Mouse (Mus musculus) G1E (cell line): ENCODE data around the gene Pcx. TPM values are rescaled to one million over a fixed set of nuclear protein-coding genes. Genes with fewer than 3 reads are reported as not detected.

Experiments used
- ATAC-seq: 2 replicates; pipeline ENCODE4 v1.8.0; 2016; ENCODE audit warnings: mild to moderate bottlenecking; ENCODE audit not compliant: insufficient number of reproducible peaks, poor library complexity, low FRiP score, severe bottlenecking; ENCODE audit errors: extremely low read depth
- DNase-seq: peaks from one replicate; pipeline ENCODE4 v3.0.0; 2012; ENCODE audit warnings: low spot score
- H3K27me3 ChIP-seq: 2 replicates; pipeline ENCODE4 v1.6.1; 2012; ENCODE audit warnings: mild to moderate bottlenecking, low read length, inconsistent platforms; ENCODE audit not compliant: insufficient read depth
- H3K36me3 ChIP-seq: replicated peaks from 2 replicates; pipeline ENCODE3; 2012; ENCODE audit warnings: mild to moderate bottlenecking, inconsistent platforms
- H3K4me1 ChIP-seq: 2 replicates; pipeline ENCODE4 v1.6.1; 2012; ENCODE audit warnings: low read depth, low read length, inconsistent platforms, mixed read lengths; ENCODE audit not compliant: insufficient read depth
- H3K4me3 ChIP-seq: 2 replicates; pipeline ENCODE4 v1.5.1; 2012; ENCODE audit warnings: low read depth, mild to moderate bottlenecking, inconsistent platforms, low read length, moderate library complexity, mixed read lengths
- H3K9me3 ChIP-seq: replicated peaks from 2 replicates; pipeline ENCODE4 v1.6.1; 2012; ENCODE audit warnings: inconsistent platforms
- CTCF ChIP-seq: IDR thresholded peaks from 2 replicates; pipeline ENCODE4 v1.5.1; 2012; ENCODE audit warnings: low read depth, low read length, inconsistent platforms, mixed read lengths
- GATA1 ChIP-seq: IDR thresholded peaks from 2 replicates; pipeline ENCODE4 v1.6.1; 2012; ENCODE audit warnings: borderline replicate concordance, low read length, inconsistent platforms, mixed read lengths
- GATA2 ChIP-seq: IDR thresholded peaks from 2 replicates; pipeline ENCODE4 v1.6.1; 2012; ENCODE audit warnings: low read depth, low read length, inconsistent platforms, borderline replicate concordance
- POLR2AphosphoS5 ChIP-seq: IDR thresholded peaks from 2 replicates; pipeline ENCODE4 v1.6.1; 2012; ENCODE audit warnings: low read depth, low read length, inconsistent platforms; ENCODE audit not compliant: insufficient replicate concordance
- TAL1 ChIP-seq: conservative IDR thresholded peaks from 2 replicates; pipeline ENCODE4 v1.6.1; 2012; ENCODE audit warnings: low read depth, low read length, inconsistent platforms, mixed read lengths
- polyA plus RNA-seq: library from polyadenylated mRNA; stranded (reverse); fragments of >175 nt; gene quantifications from 2 replicates; pipeline ENCODE4 v1.2.3, GENCODE M21; 2012
- total RNA-seq, 2 experiments: library from RNA; stranded (forward) in 1 of 2; stranded (reverse) in 1 of 2; fragments of 200-1000 nt in 1 of 2; fragments of >200 nt in 1 of 2; fragmentation: Nextera tagmentation in 1 of 2; gene quantifications; 2 replicates each; pipeline ENCODE4 v1.2.3; 2014 to 2017

Pcx gene
- total and polyA plus RNA-seq, 3 experiments = 2.2 to 26.3 (median 12.9) TPM

- H3K9me3 ChIP-seq = no peaks in the 10 kb centered on the region
- H3K27me3 ChIP-seq = peaks cover 9% of the 10 kb centered on the region; the same call in 1 of the 2 replicates
- H3K4me3 ChIP-seq = no peak overlapping the region
- no peaks in the 10 kb centered on the region for H3K36me3 ChIP-seq
- TF ChIP-seq GATA2 = no peak
- no peak for TF ChIP-seq GATA1
- TF ChIP-seq TAL1 = no peak
- no peak for TF ChIP-seq CTCF
- DNase-seq (no peak), ATAC-seq (no peak)
- H3K4me1 ChIP-seq = peaks cover 50% of the 10 kb centered on the region
Observed at GRCm38 (mm10) chr19:4504830-4505229, 5.4 kb upstream of the Pcx start.

GRCm38 (mm10) chr19:4507746-4508145, 2.5 kb upstream of the Pcx start:
- H3K36me3 ChIP-seq = no peaks in the 10 kb centered on the region
- H3K4me1 ChIP-seq = peaks cover 61% of the 10 kb centered on the region
- no peaks in the 10 kb centered on the region for H3K9me3 ChIP-seq
- no peak overlapping the region for H3K4me3 ChIP-seq
- no peak for ATAC-seq
- no peak for DNase-seq
- no peak for TF ChIP-seq TAL1
- TF ChIP-seq GATA2 = no peak
- H3K27me3 ChIP-seq = peaks cover 20% of the 10 kb centered on the region

GRCm38 (mm10) chr19:4511116-4511841, 1.0 kb downstream of the Pcx start:
- Histone ChIP-seq H3K4me1 (peaks cover 33% of the 10 kb centered on the region), H3K27me3 (peaks cover 25% of the 10 kb centered on the region), H3K4me3 (peak overlapping the region; percentile 88; the same call in 1 of the 2 replicates), H3K36me3 (no peaks in the 10 kb centered on the region), H3K9me3 (no peaks in the 10 kb centered on the region)
- TF ChIP-seq GATA2 (no peak), POLR2AphosphoS5 (no peak), GATA1 (no peak), CTCF (no peak), TAL1 (no peak)
- DNase-seq (no peak), ATAC-seq (no peak)

GRCm38 (mm10) chr19:4513236-4513858, 3.1 kb downstream of the Pcx start:
- Histone ChIP-seq H3K4me1 (peaks cover 21% of the 10 kb centered on the region), H3K36me3 (no peaks in the 10 kb centered on the region), H3K27me3 (peaks cover 21% of the 10 kb centered on the region), H3K9me3 (no peaks in the 10 kb centered on the region), H3K4me3 (no peak overlapping the region)
- TF ChIP-seq GATA1 (no peak), POLR2AphosphoS5 (no peak), TAL1 (no peak), CTCF (no peak), GATA2 (no peak)
- no peak for ATAC-seq
- no peak for DNase-seq

GRCm38 (mm10) chr19:4515746-4516145, 5.5 kb downstream of the Pcx start:
- no peak for ATAC-seq
- H3K36me3 ChIP-seq = no peaks in the 10 kb centered on the region
- no peaks in the 10 kb centered on the region for H3K9me3 ChIP-seq
- no peak for TF ChIP-seq CTCF
- TF ChIP-seq GATA2 = no peak
- TF ChIP-seq POLR2AphosphoS5 = no peak
- no peak for TF ChIP-seq GATA1
- no peak for TF ChIP-seq TAL1
- peaks cover 6% of the 10 kb centered on the region for H3K4me1 ChIP-seq
- H3K4me3 ChIP-seq = no peak overlapping the region
- no peak for DNase-seq
- peaks cover 20% of the 10 kb centered on the region for H3K27me3 ChIP-seq

- Histone ChIP-seq H3K36me3 (no peaks in the 10 kb centered on the region), H3K4me3 (no peak overlapping the region), H3K27me3 (peaks cover 16% of the 10 kb centered on the region), H3K4me1 (0 out of 2 replicates have a peak, but pooled peaks cover 2% of the 10 kb centered on the region), H3K9me3 (no peaks in the 10 kb centered on the region)
- TF ChIP-seq GATA1 = no peak
- no peak for TF ChIP-seq TAL1
- no peak for TF ChIP-seq GATA2
- no peak for TF ChIP-seq CTCF
- no peak for TF ChIP-seq POLR2AphosphoS5
- ATAC-seq = no peak
- DNase-seq = no peak
Observed at GRCm38 (mm10) chr19:4516288-4516687, 6.0 kb downstream of the Pcx start.

GRCm38 (mm10) chr19:4517483-4517882, 7.2 kb downstream of the Pcx start:
- TF ChIP-seq CTCF (no peak), TAL1 (no peak)
- DNase-seq = no peak
- ATAC-seq = no peak

More at GRCm38 (mm10) chr19:4517483-4517882, 7.2 kb downstream of the Pcx start:
- H3K4me3 ChIP-seq = no peak overlapping the region
- H3K27me3 ChIP-seq = peaks cover 12% of the 10 kb centered on the region
- H3K36me3 ChIP-seq = no peaks in the 10 kb centered on the region
- H3K4me1 ChIP-seq = no peaks in the 10 kb centered on the region
- H3K9me3 ChIP-seq = no peaks in the 10 kb centered on the region
